Mouse (Mus musculus) left cerebral cortex, adult 11 months (tissue): ENCODE data around the gene Ubash3a.
A peak's percentile ranks its signal among the peaks of the same experiment; 100 is the strongest.

Experiments
- DNase-seq: peaks from one replicate; pipeline ENCODE4 v3.0.0; 2022; ENCODE audit warnings: low spot score

The Ubash3a gene

DNA sequence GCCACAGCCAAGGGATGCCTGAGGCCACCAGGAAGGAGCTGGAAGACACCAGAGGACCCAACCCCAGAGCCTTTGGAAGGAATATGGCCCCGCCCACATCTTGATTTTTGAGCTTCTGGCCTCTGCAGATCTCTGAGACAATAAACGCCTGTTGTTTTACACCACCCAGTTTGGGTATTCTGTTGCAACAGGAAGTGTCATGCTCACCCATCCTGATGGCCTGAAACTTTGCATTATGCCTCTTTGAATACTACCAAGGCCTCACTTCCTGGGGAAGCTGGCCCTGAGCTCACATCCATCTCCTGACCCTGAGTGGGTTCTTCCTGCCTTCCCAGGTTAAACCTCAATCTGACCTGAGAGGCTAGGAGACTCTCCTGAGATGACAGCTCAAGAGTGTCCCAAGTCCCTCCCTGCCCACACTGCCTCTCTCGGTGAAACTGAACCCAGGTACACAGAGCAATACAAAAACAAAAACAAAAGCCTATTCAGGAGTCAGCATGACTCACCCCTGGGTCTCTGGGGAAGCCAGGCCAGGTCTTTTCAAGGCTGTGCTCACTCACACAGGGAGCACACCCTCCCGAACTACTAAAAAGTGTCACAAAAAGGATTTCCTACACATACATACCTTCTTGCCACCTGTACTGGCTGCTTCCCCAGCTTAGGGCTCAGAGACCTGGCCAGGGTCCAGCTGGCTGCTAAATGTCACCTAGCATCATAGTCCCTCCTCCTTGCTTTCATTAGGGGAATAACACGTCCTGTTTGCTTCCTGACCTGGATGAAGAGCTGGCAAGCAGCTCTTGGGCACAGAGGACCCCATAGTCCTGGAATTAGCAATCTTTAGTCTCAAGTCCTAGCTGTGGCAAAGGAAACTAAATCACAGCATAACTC lies 8.6 kb downstream of the Ubash3a start:
- no peak for DNase-seq

GRCm38 (mm10) chr17:31222810-31223310 lies 15.2 kb downstream of the Ubash3a start:
- DNase-seq, result no peak

GRCm38 (mm10) chr17:31223835-31224234 lies 16.2 kb downstream of the Ubash3a start:
- DNase-seq, result no peak

- DNase-seq, result no peak
Observed at GRCm38 (mm10) chr17:31224591-31224990, 16.9 kb downstream of the Ubash3a start.

DNA sequence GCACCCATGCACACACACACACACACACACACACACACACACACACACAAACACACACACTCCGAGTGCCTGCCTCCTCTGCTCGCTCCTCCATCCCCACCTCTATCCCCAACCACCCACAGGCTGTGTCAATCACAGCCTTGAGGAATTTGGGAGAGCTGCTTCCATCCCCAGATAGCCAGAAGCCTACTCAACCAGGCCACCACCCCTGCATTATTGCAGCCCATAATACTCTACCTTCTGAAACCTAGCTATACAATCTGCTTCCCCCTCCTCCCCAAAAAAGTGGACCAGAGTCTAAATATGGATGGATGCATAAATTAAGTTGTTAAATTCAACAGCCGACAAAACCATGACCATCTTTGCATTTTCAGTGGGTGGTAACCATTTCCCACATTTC lies 18.7 kb downstream of the Ubash3a start:
- no peak for DNase-seq

DNA sequence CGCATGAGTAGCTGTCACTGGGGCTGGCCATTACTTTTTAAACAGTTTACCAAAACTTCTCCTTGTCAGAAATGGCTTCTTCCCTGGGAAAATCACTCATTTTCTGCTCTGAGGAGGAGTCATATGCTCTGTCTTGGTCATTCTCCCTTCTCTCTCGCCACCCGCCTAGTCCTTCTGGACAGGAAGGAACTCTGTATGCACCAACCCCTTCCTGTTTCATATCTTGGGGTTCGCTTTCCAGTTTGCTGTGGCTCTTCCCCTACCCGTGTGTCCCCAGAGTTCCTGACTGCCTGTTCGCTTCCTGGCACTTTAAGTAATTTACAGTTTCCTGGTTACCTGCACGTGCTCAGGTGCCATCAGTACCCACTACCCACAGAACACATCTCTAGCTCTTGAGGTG lies 19.3 kb downstream of the Ubash3a start:
- DNase-seq, result no peak

DNA sequence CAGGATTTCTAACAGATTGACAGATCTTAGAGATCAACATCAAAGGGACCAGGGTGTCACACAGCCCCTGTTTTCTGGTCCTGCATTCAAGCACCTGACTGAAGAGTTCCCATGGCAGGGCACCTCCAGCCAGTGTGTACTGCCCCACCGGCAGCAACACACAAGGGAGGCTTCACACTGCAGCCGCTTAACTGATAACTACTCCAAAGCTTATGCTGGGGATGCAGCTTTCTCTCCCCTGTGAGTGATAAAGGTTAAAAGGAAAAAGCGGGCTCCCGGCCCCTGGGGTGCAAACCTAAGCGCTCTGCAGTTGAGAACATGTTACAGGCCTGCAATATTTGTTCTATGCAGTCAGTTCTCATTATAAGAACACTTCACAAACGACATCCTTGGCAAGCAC lies 24.1 kb downstream of the Ubash3a start:
- no peak for DNase-seq

DNA sequence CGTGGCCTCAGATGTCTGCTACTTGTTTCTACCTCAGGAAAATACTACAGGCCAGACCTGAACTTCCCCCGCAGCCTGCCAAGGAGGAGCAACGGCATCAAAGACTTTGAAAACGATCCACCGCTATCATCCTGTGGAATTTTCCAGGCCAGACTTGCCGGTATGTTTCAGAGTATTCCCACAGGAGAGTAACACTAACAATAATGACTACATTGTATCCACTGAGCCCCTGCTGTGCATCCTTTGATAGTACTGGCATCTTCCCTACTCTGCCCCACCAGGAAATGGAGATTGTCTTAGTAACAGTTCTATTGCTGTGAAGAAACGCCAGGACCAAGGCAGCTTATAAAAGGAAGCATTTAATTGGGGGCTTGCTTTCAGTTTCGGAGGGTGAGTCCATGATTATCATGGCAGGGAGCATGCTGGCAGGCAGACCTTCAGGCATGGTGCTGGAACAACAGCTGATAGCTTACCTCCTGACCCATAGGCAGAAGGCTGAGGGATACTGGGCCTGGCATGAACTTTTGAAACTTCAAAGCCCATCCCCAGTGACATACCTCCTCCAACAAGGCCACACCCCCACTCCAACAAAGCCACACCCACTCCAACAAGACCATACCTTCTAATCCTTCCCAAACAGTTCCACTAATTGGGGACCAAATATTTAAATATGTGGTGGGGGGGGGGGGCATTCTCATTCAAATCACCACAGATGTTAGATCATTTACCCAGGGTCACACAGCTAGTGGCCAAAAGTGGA lies 24.8 kb downstream of the Ubash3a start:
- DNase-seq, result no peak

- no peak for DNase-seq
Observed at GRCm38 (mm10) chr17:31235915-31236314, 28.2 kb downstream of the Ubash3a start.

- no peak for DNase-seq
Observed at GRCm38 (mm10) chr17:31238234-31239020, 30.8 kb downstream of the Ubash3a start.

DNA sequence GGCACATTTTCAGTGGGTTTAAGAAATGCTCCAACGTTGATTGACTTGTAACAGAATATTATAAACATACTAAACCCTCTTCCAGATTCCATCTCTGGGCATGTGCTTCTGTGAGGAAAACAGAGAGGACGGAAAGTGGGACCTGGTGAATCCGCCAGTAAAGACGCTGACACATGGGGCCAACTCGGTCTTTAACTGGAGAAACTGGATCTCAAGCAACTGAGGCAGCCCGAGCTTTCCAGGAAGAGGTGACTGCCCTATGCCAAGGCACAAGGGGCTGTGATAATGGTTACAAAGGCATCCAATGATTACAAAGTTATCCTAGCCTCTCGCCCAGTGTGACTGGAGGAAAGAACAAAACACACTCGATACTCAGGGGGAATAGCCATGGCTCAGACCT lies 33.5 kb downstream of the Ubash3a start:
- DNase-seq, result no peak

- DNase-seq, result no peak
Observed at GRCm38 (mm10) chr17:31242764-31243163, 35.1 kb downstream of the Ubash3a start.

GRCm38 (mm10) chr17:31245321-31245720 lies 37.6 kb downstream of the Ubash3a start:
- DNase-seq, result no peak

DNA sequence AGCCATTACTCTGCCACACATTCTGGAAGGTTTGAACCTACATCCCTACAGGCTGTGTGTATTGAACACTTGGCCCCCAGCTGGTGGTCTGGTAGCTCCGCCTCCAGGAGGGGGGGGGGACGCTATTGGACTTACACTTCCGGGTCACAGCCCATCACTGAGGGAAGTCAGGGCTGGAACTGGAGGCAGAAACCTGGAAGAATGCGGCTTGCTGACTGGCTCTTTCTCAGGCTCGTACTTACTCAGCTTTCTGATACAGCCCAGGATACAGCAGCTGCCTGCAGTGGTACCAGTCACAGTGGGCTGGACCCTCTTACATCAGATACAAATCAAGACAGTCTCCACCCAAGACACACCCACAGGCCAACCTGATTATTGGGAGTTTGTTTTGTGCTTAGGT lies 39.5 kb downstream of the Ubash3a start:
- DNase-seq, result no peak

- DNase-seq, result no peak
Observed at GRCm38 (mm10) chr17:31253951-31254350, 46.3 kb downstream of the Ubash3a start.

- DNase-seq, result peak; percentile 66
Observed at GRCm38 (mm10) chr17:31254463-31254931, 46.8 kb downstream of the Ubash3a start.

- DNase-seq, result no peak
Observed at GRCm38 (mm10) chr17:31257149-31257548, 49.5 kb downstream of the Ubash3a start.

DNA sequence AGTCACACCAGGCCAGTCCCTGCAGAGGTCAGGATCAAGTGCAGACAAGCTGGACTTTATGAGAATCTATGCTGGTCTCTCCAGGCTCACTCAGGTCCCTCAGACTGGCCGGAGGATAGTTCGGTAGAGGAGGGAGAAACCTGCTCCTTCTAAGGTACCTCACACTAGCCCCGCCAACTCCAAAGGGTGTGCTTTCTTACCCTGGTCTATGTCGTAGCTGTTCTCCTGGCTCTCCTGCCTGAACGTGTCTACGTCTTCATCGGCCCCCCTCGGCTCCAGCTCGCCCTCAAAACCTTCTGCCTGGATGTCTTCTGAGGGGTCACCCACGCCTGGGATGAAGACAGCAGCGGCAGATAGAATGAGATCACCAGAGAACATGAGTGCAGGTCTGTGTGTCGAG lies 50.2 kb downstream of the Ubash3a start:
- no peak for DNase-seq

DNA sequence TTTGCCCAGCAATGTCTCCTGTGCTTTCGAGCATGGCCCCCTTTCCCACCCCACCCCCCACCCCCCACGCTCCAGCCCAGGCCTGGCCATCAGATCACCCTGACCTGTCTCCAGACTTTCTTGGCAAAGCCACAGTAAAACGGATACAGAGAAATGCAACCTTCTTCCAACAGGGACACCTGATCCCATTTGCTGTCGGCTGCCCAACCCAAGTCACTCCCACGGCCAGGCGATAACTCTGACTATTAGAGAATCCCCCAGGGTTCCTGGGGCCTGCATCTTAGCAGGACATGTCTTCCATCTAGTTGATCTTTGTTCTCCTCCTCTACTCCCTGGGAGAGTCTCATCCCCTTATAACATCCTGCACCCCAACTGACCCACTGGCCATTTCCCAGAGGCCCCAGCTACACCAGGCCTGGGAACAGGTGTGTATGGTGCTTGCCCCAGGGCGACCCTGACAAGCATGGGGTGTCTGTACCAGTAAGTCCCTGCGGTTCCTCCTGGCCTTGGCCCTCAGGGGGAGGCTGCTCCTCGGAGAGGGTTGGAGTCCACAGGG lies 50.7 kb downstream of the Ubash3a start:
- DNase-seq, result no peak

- no peak for DNase-seq
Observed at GRCm38 (mm10) chr17:31259145-31259544, 51.5 kb downstream of the Ubash3a start.

DNA sequence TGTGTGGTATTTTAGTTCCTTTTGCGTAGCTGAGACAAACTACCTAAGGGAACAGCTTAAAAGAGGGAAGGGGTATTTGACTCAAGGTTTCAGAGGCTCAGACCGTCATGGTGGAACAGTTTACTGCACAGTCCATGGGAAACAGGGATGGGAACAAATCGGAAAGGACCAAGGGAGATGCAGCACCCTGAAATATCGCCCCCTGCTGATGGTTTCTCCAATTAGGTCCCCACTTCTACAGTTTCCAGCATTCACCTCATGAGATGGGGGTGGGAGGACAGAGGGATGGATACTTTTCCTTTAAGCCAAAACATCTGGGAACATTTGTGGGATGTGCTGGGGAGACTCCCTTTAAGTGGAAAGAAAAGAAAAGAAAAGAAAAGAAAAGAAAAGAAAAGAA lies 52.2 kb downstream of the Ubash3a start:
- no peak for DNase-seq

GRCm38 (mm10) chr17:31260430-31260829 lies 52.8 kb downstream of the Ubash3a start:
- no peak for DNase-seq
